8 mouse cellular contexts compared by ENCODE assay signal in the genomic region with DNA sequence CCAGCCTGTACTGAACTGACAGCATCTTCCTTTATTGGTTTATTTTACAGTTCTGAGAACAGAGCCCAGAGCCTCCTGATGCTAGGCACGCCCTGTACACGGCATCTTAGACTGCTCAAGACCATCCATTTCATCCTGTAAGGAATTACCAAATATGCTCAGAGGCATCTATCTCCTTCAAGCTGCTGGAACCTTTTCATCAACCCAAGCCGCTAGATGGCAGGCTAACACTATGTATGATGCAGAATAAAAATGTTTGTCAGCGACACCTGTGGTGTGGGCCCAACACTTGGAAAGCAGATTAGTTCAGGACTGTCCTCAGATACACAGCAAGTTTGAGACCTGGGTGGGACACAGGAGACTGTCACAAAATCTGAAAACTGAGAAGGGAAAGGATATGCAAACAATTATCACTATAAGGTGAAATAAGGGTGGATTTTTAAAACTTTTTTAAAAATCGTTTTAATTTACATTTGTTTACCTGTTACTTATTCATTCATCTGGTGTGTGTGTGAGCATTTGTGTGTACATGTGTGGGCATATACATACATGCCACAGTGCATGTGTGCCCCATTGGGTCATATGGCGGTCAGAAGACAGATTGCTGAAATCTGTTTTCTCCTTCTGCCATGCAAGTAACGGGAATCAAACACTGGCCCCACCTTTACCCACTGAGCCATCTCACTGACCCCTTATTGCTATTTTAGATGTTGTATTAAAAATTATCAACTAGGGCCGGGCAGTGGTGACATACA. TPM values are rescaled to one million over a fixed set of nuclear protein-coding genes. Genes with fewer than 3 reads are reported as not detected.
DNase-seq lines count a peak whose midpoint lies in the region; ATAC-seq lines count a peak whose summit lies in the region.

No protein-coding gene starts in this region.

- H3K27me3 ChIP-seq in limb, embryonic 13.5 days = no peaks in the 10 kb centered on the region
- H3K27me3 ChIP-seq in splenic B cell, adult 2 months (ENCODE audit: control insufficient read depth, insufficient read depth, low read length, poor library complexity, severe bottlenecking) = no peaks in the 10 kb centered on the region

- H3K27ac ChIP-seq in limb, embryonic 13.5 days = no peak overlapping the region

- DNase-seq in 416B (ENCODE audit: low read depth) = peak; percentile 83
- peak; percentile 72 for DNase-seq in T-cell, adult 2 months (ENCODE audit: low spot score)
- DNase-seq in cerebellum, postnatal 25 days = peak; percentile 76 to 86
- DNase-seq in gastrocnemius, adult 8-10 months (ENCODE audit: low spot score in 2 of 2) = peak; percentile 32 to 42
- peak; percentile 65 to 81 for DNase-seq in kidney, adult 8-10 months
- peak; percentile 74 for DNase-seq in neural tube, embryonic 10.5 days (ENCODE audit: extremely low spot score, low spot score)
- DNase-seq in splenic B cell, adult 2 months (ENCODE audit: low read depth, low spot score) = peak; percentile 88

- H3K9ac ChIP-seq in limb, embryonic 13.5 days = no peak overlapping the region

- no peaks in the 10 kb centered on the region for H3K36me3 ChIP-seq in limb, embryonic 13.5 days
- no peaks in the 10 kb centered on the region for H3K36me3 ChIP-seq in splenic B cell, adult 2 months (ENCODE audit: control insufficient read depth, insufficient read depth, low read length, poor library complexity, severe bottlenecking)

- no peak overlapping the region for H3K4me3 ChIP-seq in limb, embryonic 13.5 days

- H3K4me1 ChIP-seq in limb, embryonic 13.5 days = no peaks in the 10 kb centered on the region

- H3K9me3 ChIP-seq in limb, embryonic 13.5 days = no peaks in the 10 kb centered on the region

- peak; percentile 42 for ATAC-seq in limb, embryonic 13.5 days (ENCODE audit: low FRiP score, low read depth)

- 45% methylated on average over 8 of the region's 8 CpGs for WGBS in limb, embryonic 13.5 days

- H3K4me2 ChIP-seq in limb, embryonic 13.5 days (replicated peaks) = no peak overlapping the region

RNA-seq across cellular contexts. Expression of gene Cryl1, which starts 25.8 kb away (rescaled TPM):
- total RNA-seq in gastrocnemius, adult 8-10 months (2022) = 1 to 10 TPM; 5.1 to 6.3 (median 5.9) TPM
- 28.6 and 30.0 TPM in 2 replicates for polyA plus RNA-seq in limb, embryonic 13.5 days (2015; fragmentation: Nextera tagmentation; extraction: Ambion mirVana)

RNA-seq across cellular contexts. Expression of gene Ift88, which starts 51.3 kb away (rescaled TPM):
- total RNA-seq in gastrocnemius, adult 8-10 months (2022) = 1 to 10 TPM; 3.1 to 5.1 (median 4.2) TPM
- polyA plus RNA-seq in limb, embryonic 13.5 days (2015; fragmentation: Nextera tagmentation; extraction: Ambion mirVana) = 19.0 and 21.5 TPM in 2 replicates

Comparison
In these comparisons a context has a peak if more than half of its experiments do, and no peak if none do; other contexts are left out.
1. DNase-seq: peak in every context shown above with its lines; median percentile 88 in splenic B cell, adult 2 months; 83 in 416B; 81 in cerebellum, postnatal 25 days; 74 in neural tube, embryonic 10.5 days; 73 in kidney, adult 8-10 months; 72 in T-cell, adult 2 months; 37 in gastrocnemius, adult 8-10 months.